Mouse (Mus musculus) frontal cortex, postnatal 36 days (tissue): Measurements from ENCODE around the gene Tnfsf9.

ENCODE experiments used
- DNase-seq, 2 experiments: peaks; one replicate each; pipeline ENCODE4 v3.0.0; 2022; ENCODE audit warnings: low spot score in 2 of 2

Gene Tnfsf9

DNA sequence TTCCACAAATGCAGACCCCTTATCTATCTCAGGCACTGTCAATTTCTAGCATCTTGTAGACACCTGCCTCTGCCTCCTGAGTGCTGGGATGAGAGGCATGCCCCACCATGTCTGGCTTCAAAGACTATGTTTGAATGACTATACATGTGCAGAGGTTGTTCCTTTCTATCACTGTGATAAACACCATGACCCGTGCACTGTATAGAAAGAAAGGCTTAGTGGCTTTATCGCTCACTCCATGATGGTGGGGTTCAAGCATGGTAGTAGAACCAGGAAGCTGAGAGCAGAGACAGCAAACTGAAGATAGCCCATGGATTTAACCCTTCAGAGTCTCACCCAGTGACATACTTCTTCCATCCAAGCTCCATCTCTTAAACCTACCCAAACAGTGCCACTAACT lies 29.6 kb downstream of the Tnfsf9 start:
- DNase-seq = no peak

DNA sequence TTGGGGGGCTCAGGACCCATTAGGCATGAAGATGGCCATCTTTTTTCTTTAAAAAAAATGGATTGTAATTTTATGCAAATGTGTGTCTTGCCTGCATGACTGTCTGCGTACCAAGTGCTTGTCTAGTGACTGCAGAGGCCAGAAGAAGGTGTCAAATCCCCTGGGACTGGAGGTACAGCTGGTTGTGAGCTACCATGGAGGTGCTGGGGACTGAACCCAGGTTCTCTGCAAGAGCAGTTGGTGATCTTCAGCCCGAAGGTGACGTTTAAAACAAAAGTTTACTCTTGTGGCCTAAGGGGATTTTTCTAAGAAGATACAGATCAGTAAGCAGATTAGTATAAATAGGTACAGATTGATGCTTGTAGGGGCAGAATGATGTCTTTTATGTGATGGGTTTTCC lies 30.5 kb downstream of the Tnfsf9 start:
- DNase-seq = no peak

DNA sequence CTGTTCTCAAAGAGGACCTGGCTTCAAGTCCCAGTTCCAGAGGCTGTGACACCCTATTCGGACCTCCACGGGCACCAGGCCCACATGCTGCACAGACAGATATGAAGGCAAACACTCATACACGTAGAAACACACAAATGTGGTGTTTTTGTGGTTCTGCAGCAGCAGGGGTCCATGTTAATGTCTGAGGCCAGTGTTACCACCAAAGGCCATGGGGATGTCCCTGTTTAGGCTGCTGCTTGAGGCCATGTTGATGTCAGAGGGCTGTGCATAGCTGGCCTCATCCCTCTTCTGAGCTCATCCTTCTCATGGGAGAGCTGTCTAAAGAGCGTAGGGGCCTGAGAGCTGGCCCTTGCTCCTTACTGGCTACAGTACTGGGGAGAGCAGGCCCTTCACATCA lies 33.6 kb downstream of the Tnfsf9 start:
- DNase-seq = no peak

DNA sequence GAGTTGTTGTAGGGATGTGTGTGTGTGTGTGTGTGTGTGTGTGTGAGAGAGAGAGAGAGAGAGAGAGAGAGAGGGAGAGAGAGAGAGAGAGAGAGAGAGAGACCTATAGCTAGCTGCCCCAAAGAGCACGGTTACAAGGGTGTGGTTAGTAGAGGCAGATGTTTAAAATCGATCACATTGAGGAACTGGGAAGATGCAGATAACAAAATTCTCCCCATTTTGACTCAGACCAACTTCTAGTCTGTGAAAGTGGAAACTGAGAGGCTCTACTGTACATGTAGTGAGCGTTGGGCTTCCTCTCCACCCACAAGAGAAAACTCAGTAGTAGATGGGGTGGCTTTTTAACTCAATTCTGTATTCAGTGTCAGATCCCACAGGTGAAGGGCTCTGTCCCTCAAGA lies 34.6 kb downstream of the Tnfsf9 start:
- DNase-seq = no peak

DNA sequence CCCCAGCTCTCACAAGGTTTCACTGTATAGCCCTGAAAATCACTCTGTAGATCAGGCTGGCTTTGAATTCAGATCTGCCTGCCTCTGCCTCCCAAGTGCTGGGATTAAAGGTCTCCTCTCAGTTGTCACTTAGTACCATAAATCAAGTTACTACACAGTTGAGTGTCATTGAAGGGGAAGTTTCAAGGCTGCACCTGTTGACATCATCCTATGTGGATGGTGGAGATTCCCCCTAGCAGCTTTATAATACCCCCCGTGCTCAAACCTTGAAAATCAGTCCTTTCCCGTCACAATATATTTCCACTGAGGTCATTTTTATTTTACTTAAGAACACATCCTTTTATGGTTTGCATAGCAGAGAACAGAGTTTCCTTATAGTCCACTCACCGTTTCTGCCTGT lies 38.6 kb downstream of the Tnfsf9 start:
- DNase-seq = no peak

DNA sequence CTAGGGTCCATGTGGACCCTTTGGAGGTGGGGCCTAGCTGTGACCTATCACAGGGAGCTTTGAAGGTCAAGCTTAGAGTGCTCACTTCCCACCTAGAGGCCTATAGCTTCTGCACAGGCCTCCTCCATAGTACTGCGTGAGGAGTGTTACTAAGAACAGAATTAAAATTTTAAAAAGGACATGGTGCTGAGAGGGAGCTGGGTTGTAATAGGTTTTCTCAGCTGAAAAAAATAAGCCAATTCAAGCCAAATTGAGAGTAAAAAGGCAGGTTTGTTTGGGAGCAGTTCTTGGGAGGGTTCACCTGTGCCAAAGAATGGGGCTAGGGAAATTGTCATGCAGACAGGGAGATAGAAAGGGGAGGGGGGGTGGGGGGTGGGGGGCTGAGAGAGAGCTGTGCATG lies 40.0 kb downstream of the Tnfsf9 start:
- no peak for DNase-seq

DNA sequence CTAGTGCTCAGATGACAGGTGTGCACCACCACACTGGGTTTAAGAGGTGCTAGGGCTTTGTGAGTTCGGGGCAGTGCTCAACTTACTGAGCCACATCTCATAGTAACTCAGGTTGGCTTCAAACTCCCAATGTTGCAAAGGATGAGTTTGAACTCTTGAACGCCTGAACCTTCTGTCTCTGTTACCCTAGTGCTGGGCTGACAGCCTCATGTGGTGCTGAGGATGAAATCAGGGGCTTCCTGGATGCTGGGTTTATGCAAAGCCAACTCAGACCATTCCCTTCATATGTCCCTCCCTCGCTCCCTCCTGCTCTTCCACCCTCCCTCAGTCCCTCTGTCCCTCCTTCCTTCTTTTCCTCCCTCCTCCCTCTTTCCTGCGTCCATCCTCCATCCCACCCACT lies 43.2 kb downstream of the Tnfsf9 start:
- DNase-seq = no peak

DNA sequence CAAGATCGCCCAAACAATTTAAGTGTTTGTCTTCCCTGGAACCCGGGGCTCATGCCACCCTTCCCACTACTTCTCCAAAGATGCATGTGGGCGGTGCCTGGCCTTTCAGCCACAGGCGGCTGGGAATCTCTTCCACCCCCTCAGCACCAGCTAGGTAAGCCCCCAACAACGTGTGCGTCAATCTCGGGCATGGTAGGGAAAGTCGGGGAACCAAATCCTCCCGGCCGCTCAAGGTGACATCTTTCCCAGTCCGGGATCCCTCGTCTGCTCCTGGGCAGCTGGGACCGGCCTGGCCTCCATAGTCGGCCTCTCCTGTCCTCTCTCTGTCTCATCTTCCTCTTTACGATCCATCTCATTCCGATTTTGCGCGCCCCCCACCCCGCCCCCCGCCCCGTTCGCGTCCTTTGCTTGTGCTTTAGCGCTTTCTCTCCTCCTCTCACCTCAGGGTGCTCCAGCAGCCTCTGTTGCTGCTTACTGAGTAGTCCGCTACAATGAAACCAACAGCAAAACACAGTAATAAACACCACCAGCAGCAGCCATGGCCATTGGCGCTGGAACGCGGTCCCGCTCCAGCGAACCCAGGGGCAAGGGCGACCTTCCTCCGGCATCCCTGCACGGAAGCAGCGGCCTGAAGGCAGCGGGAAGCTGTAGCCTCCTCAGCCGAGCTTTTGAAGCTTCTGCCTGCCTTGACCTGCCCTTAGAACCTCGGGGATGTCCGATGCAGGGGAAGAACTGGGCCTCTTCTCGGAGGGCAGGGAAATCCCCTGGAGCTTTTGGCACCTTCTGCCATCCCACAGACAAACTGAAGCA lies 44.1 kb downstream of the Tnfsf9 start, which contains the start of gene Cd70:
Gene Cd70, minus strand, starts transcription at position 784 of the 810 bp plus-strand sequence.
- DNase-seq = no peak

DNA sequence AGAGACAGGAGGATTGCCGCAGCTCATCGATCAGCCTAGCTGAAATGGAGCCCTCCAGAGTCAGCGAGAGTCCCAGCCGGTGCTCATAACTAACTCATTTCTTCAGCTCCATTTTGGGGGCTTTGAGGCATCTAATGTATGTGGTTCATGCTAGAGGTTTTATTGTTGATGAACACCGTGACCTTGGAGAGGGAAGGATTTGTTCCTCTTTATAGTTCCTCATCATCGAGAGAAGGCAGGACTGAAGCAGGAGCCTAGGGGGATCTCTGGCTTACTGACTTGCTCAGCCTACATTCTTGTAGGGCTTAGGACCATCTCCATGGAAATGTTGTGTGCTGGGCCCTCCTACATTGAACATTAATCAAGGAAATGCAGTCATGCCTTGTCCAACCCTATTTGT lies 47.9 kb downstream of the Tnfsf9 start:
- no peak for DNase-seq

DNA sequence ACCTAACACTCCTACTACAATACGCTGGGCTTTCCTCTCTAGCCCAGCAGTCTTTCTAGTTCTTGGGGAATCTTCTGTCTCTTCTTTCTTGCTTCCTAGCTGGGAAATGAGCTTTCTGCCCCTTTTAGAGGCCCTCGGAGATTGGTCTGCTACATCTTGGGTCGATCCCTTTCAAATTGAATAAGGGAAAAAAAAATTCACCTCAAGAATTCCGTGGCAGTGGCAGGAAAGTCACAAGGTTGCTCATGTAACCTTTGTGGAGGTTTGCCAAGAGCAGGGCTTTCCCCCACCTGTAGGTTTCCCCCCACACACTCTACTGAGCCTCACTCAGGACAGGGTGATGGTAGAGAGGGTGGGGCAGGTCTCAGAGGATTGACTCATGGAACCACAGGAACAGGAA lies 48.7 kb downstream of the Tnfsf9 start:
- no peak for DNase-seq
